Mouse (Mus musculus) MEL (cell line): ENCODE measurements around the gene Gm49486. TPM values are rescaled to one million over a fixed set of nuclear protein-coding genes. Genes with fewer than 3 reads are reported as not detected.
A peak's percentile ranks its signal among the peaks of the same experiment; 100 is the strongest.

Source experiments
- DNase-seq: peaks from one replicate; pipeline ENCODE4 v3.0.0; 2011; ENCODE audit warnings: low read depth, low spot score
- H3K27ac ChIP-seq: 2 replicates; pipeline ENCODE4 v1.5.1; 2012; ENCODE audit warnings: low read depth, mild to moderate bottlenecking, control low read depth, low read length, moderate library complexity; ENCODE audit not compliant: control insufficient read depth
- H3K27me3 ChIP-seq, 2 experiments: fragments of 150-350 bp in 1 of 2; sonication (generic) in 1 of 2; 2 replicates each; pipeline ENCODE4 v1.6.1; 2012; ENCODE audit warnings: low read length in 2 of 2, mild to moderate bottlenecking in 2 of 2, improper control_type of control experiment in 1 of 2, moderate library complexity in 1 of 2; ENCODE audit not compliant: insufficient read depth in 2 of 2, control insufficient read depth in 1 of 2
- H3K36me3 ChIP-seq, 2 experiments: 2 replicates each; pipeline ENCODE4 v1.6.1; 2012 to 2014; ENCODE audit warnings: low read length in 2 of 2, improper control_type of control experiment in 1 of 2, inconsistent platforms in 1 of 2, mild to moderate bottlenecking in 1 of 2; ENCODE audit not compliant: insufficient read depth in 2 of 2, control insufficient read depth in 1 of 2
- H3K4me1 ChIP-seq, 2 experiments: fragments of 150-350 bp in 1 of 2; sonication (generic) in 1 of 2; 2 replicates each; pipeline ENCODE4 v1.6.1; 2012; ENCODE audit warnings: low read length in 2 of 2, improper control_type of control experiment in 1 of 2, mild to moderate bottlenecking in 1 of 2; ENCODE audit not compliant: insufficient read depth in 2 of 2, control insufficient read depth in 1 of 2
- H3K4me3 ChIP-seq, 2 experiments: fragments of 150-350 bp in 1 of 2; sonication (generic) in 1 of 2; 2 replicates each; pipeline ENCODE4 v1.5.1; 2012; ENCODE audit warnings: low read depth in 2 of 2, low read length in 2 of 2, mild to moderate bottlenecking in 2 of 2, moderate library complexity in 2 of 2, control low read depth in 1 of 2, improper control_type of control experiment in 1 of 2; ENCODE audit not compliant: control insufficient read depth in 1 of 2, insufficient read depth in 1 of 2
- H3K79me2 ChIP-seq: 2 replicates; pipeline ENCODE4 v1.6.1; 2012; ENCODE audit warnings: mild to moderate bottlenecking, low read length, moderate library complexity; ENCODE audit not compliant: control insufficient read depth, poor library complexity, insufficient read depth
- H3K9ac ChIP-seq: 2 replicates; pipeline ENCODE4 v1.6.1; 2012; ENCODE audit warnings: low read depth, mild to moderate bottlenecking, control low read depth, low read length, moderate library complexity; ENCODE audit not compliant: control insufficient read depth, poor library complexity, severe bottlenecking
- H3K9me3 ChIP-seq: fragments of 150-350 bp; sonication (generic); replicated peaks from 2 replicates; pipeline ENCODE4 v1.6.1; 2012; ENCODE audit warnings: mild to moderate bottlenecking, low read length, improper control_type of control experiment, moderate library complexity; ENCODE audit not compliant: insufficient read depth
- BHLHE40 ChIP-seq: IDR thresholded peaks from 2 replicates; pipeline ENCODE4 v1.6.1; 2012; ENCODE audit warnings: low read depth, mild to moderate bottlenecking, inconsistent platforms, low read length, improper control_type of control experiment, borderline replicate concordance
- CHD2 ChIP-seq: IDR thresholded peaks from 2 replicates; pipeline ENCODE4 v1.6.1; 2011; ENCODE audit warnings: low read length, improper control_type of control experiment
- E2F4 ChIP-seq: IDR thresholded peaks from 2 replicates; pipeline ENCODE4 v1.6.1; 2011; ENCODE audit warnings: low read depth, low read length, improper control_type of control experiment, borderline replicate concordance
- ELF1 ChIP-seq: IDR thresholded peaks from 2 replicates; pipeline ENCODE4 v1.6.1; 2014; ENCODE audit warnings: low read depth, mild to moderate bottlenecking, inconsistent platforms, low read length, improper control_type of control experiment, moderate library complexity
- EP300 ChIP-seq, 2 experiments: IDR thresholded peaks; 2 replicates each; pipeline ENCODE4 v1.6.1; 2011; ENCODE audit warnings: improper control_type of control experiment in 2 of 2, low read length in 2 of 2, low read depth in 1 of 2, mild to moderate bottlenecking in 1 of 2
- GATA1 ChIP-seq: IDR thresholded peaks from 2 replicates; pipeline ENCODE4 v1.6.1; 2011; ENCODE audit warnings: low read depth, low read length, improper control_type of control experiment
- JUND ChIP-seq: IDR thresholded peaks from 2 replicates; pipeline ENCODE4 v1.6.1; 2011; ENCODE audit warnings: low read depth, mild to moderate bottlenecking, improper control_type of control experiment, low read length
- MAZ ChIP-seq: IDR thresholded peaks from 2 replicates; pipeline ENCODE4 v1.6.1; 2012; ENCODE audit warnings: low read depth, mild to moderate bottlenecking, inconsistent platforms, low read length, improper control_type of control experiment
- MYC ChIP-seq: IDR thresholded peaks from 2 replicates; pipeline ENCODE4 v1.6.1; 2011; ENCODE audit warnings: low read depth, mild to moderate bottlenecking, low read length, improper control_type of control experiment, moderate library complexity
- POLR2A ChIP-seq, 2 experiments: IDR thresholded peaks; 2 replicates each; pipeline ENCODE4 v1.6.1; 2011 to 2012; ENCODE audit warnings: low read length in 2 of 2, mild to moderate bottlenecking in 2 of 2, control low read depth in 1 of 2, improper control_type of control experiment in 1 of 2, low read depth in 1 of 2, moderate library complexity in 1 of 2; ENCODE audit not compliant: control insufficient read depth in 1 of 2, insufficient read depth in 1 of 2, poor library complexity in 1 of 2
- RCOR1 ChIP-seq: IDR thresholded peaks from 2 replicates; pipeline ENCODE4 v1.6.1; 2012; ENCODE audit warnings: low read depth, mild to moderate bottlenecking, inconsistent platforms, low read length, improper control_type of control experiment
- USF1 ChIP-seq: IDR thresholded peaks from 2 replicates; pipeline ENCODE4 v1.6.1; 2014; ENCODE audit warnings: low read depth, mild to moderate bottlenecking, inconsistent platforms, low read length, improper control_type of control experiment, moderate library complexity
- USF2 ChIP-seq, 2 experiments: IDR thresholded peaks; 2 replicates each; pipeline ENCODE4 v1.6.1; 2011 to 2012; ENCODE audit warnings: improper control_type of control experiment in 2 of 2, low read length in 2 of 2, borderline replicate concordance in 1 of 2, inconsistent platforms in 1 of 2, low read depth in 1 of 2, mild to moderate bottlenecking in 1 of 2; ENCODE audit not compliant: insufficient read depth in 1 of 2
- ZKSCAN1 ChIP-seq: IDR thresholded peaks from 2 replicates; pipeline ENCODE4 v1.6.1; 2012; ENCODE audit warnings: low read depth, mild to moderate bottlenecking, inconsistent platforms, low read length, improper control_type of control experiment, moderate library complexity
- ZNF384 ChIP-seq: IDR thresholded peaks from 2 replicates; pipeline ENCODE4 v1.6.1; 2012; ENCODE audit warnings: low read depth, mild to moderate bottlenecking, inconsistent platforms, low read length, improper control_type of control experiment
- polyA plus RNA-seq, 2 experiments: library from polyadenylated mRNA; stranded (reverse) in 1 of 2; unstranded in 1 of 2; fragments of >175 nt in 1 of 2; fragments of >200 nt in 1 of 2; gene quantifications; 2 replicates each; pipeline versions ENCODE4 v1.2.1 to v1.2.4; 2012; ENCODE audit warnings: low replicate concordance in 2 of 2, low read depth in 1 of 2; ENCODE audit not compliant: insufficient read length in 2 of 2, insufficient read depth in 1 of 2, missing spikeins in 1 of 2
- total RNA-seq: library from RNA; depleted of rRNA; stranded (reverse); fragments of 300-350 nt; gene quantifications from 2 replicates; pipeline ENCODE4 v1.2.3, GENCODE M21; 2012

The Gm49486 gene
- total and polyA plus RNA-seq, 3 experiments, result 0.12 to 0.46 TPM; not detected in 1

DNA sequence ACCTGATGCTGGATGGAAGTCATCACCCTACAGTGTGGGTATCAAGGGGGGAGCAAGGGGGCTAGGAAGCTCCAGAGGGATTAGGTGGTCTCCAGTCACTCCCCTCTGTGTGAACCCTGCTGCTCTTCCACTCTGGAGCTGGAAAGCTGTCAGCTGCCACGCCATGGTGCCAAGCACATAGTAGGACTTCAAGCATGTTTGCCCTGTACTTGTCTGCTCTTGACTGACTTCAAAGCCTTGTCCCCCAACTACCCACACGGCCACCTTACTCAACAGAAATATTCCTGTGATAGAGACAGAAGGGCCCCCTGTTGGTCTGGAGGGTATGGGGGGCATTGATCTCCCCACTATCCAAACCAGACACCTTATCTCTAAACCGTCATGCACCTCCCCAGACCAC lies 13.0 kb upstream of the Gm49486 start:
- Histone ChIP-seq H3K36me3 (no peaks in the 10 kb centered on the region), H3K4me1 (no peaks in the 10 kb centered on the region), H3K9me3 (no peaks in the 10 kb centered on the region), H3K79me2 (no peaks in the 10 kb centered on the region), H3K27ac (no peak overlapping the region), H3K9ac (no peak overlapping the region), H3K4me3 (no peak overlapping the region), H3K27me3 (no peaks in the 10 kb centered on the region)
- TF ChIP-seq EP300 (IDR thresholded peaks at IDR 0.05; ENCODE audit: low read depth in 1 of 2, low read length in 2 of 2) (no peak), ZKSCAN1 (peak; percentile 94)
- no peak for DNase-seq

DNA sequence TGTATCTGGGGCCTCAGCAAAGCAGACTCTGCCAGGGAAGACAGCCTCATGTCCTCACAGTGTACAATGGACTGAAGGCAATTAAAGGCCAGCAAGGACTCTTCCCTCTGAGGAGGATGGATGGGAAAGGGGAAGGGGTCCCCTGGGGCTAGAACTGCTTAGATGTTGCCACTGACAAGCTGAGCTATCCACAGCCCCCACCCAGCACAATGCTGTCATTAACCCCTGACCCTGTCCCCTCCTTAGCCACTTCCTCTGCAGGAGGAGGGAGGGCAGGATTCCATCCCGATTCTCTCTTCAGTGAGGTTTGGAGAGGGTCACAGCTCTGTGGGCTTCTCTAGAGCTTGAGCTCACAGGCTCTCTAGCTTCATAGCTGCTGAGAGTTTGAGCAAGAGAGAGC lies 9.6 kb upstream of the Gm49486 start:
- no peaks in the 10 kb centered on the region for H3K4me1 ChIP-seq
- no peaks in the 10 kb centered on the region for H3K36me3 ChIP-seq
- no peak overlapping the region for H3K9ac ChIP-seq
- no peaks in the 10 kb centered on the region for H3K27me3 ChIP-seq
- no peaks in the 10 kb centered on the region for H3K79me2 ChIP-seq
- no peaks in the 10 kb centered on the region for H3K9me3 ChIP-seq
- DNase-seq, result no peak
- H3K4me3 ChIP-seq, result no peak overlapping the region
- no peak overlapping the region for H3K27ac ChIP-seq
- no peak for TF ChIP-seq RCOR1
- TF ChIP-seq POLR2A (IDR thresholded peaks at IDR 0.05; ENCODE audit: control insufficient read depth in 1 of 2, insufficient read depth in 1 of 2, low read depth in 1 of 2, low read length in 2 of 2, poor library complexity in 1 of 2), result no peak
- no peak for TF ChIP-seq CHD2

DNA sequence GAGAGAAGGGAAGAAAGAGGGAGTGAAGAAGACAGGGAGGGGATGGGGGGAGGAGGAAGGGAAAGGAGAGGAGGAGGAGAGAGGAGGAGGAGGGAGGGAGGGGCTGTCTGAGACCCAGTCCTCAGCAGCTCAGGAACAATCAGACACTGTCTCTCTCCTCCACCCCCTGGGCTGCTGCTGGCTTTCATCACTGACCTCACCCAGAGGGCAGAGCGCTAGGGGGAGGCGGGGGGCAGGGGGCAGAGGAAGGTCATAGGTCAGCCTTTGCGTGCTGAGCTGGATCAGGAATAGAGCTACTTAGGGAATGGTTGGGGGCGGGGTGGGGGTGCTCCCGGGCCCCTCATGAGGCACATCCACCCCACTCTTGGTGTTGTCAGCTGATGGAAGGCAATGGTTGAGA lies 5.5 kb upstream of the Gm49486 start:
- Histone ChIP-seq H3K36me3 (no peaks in the 10 kb centered on the region), H3K27me3 (no peaks in the 10 kb centered on the region), H3K9ac (no peak overlapping the region), H3K9me3 (no peaks in the 10 kb centered on the region), H3K4me1 (no peaks in the 10 kb centered on the region)
- no peak for DNase-seq
- no peak for TF ChIP-seq GATA1
- TF ChIP-seq CHD2, result no peak
- no peak for TF ChIP-seq BHLHE40
- no peak for TF ChIP-seq USF2 (IDR thresholded peaks at IDR 0.05; ENCODE audit: borderline replicate concordance in 1 of 2, insufficient read depth in 1 of 2, low read depth in 1 of 2, low read length in 2 of 2)
- TF ChIP-seq E2F4, result no peak
- TF ChIP-seq ZNF384, result no peak
- no peak for TF ChIP-seq ELF1
- TF ChIP-seq EP300 (IDR thresholded peaks at IDR 0.05; ENCODE audit: low read depth in 1 of 2, low read length in 2 of 2), result no peak
- TF ChIP-seq MAZ, result no peak
- no peak for TF ChIP-seq JUND
- TF ChIP-seq MYC, result no peak
- no peak for TF ChIP-seq USF1
- TF ChIP-seq ZKSCAN1, result no peak
- TF ChIP-seq, all 39 proteins: peak for 0
- H3K79me2 ChIP-seq, result no peaks in the 10 kb centered on the region
- H3K27ac ChIP-seq, result no peak overlapping the region
- H3K4me3 ChIP-seq, result no peak overlapping the region
